Mouse (Mus musculus) heart, postnatal 0 days (tissue): ENCODE results near the gene Wwox.

Experiments
- CTCF ChIP-seq: IDR thresholded peaks from 2 replicates; pipeline ENCODE4 v1.5.1; 2016; ENCODE audit warnings: antibody characterized with exemption, control low read depth, low read depth
- EP300 ChIP-seq: IDR thresholded peaks from 2 replicates; pipeline ENCODE4 v1.6.1; 2016; ENCODE audit warnings: antibody characterized with exemption, low read depth

- TF ChIP-seq CTCF, result no peak
- TF ChIP-seq EP300, result no peak
Measured at GRCm38 (mm10) chr8:114790754-114791153, 351.3 kb downstream of the Wwox start.
